Mouse (Mus musculus) myocyte (in vitro differentiated cells): ENCODE measurements around the gene Tstd1.

Source experiments
- CEBPB ChIP-seq: IDR thresholded peaks from 2 replicates; pipeline ENCODE4 v1.6.1; 2011; ENCODE audit warnings: mild to moderate bottlenecking, moderate library complexity; ENCODE audit not compliant: poor library complexity, insufficient read depth, severe bottlenecking
- E2F4 ChIP-seq: IDR thresholded peaks from one replicate; pipeline ENCODE4 v1.6.1; 2011; ENCODE audit warnings: mild to moderate bottlenecking, control low read depth, moderate library complexity; ENCODE audit not compliant: insufficient read depth
- MAX ChIP-seq: IDR thresholded peaks from one replicate; pipeline ENCODE4 v1.6.1; 2011; ENCODE audit warnings: low read depth, mild to moderate bottlenecking, control low read depth
- MYOD1 ChIP-seq, 3 experiments: IDR thresholded peaks; one replicate each; pipeline ENCODE4 v1.6.1; 2011; ENCODE audit warnings: control low read depth in 2 of 3, low read depth in 2 of 3, mild to moderate bottlenecking in 2 of 3, moderate library complexity in 1 of 3; ENCODE audit not compliant: insufficient read length in 2 of 3, control insufficient read depth in 1 of 3
- MYOG ChIP-seq, 3 experiments: IDR thresholded peaks; one replicate each; pipeline ENCODE4 v1.6.1; 2011; ENCODE audit warnings: control low read depth in 2 of 3, low read depth in 2 of 3, mild to moderate bottlenecking in 2 of 3; ENCODE audit not compliant: insufficient read length in 2 of 3, control insufficient read depth in 1 of 3, insufficient read depth in 1 of 3
- POLR2A ChIP-seq: IDR thresholded peaks from one replicate; pipeline ENCODE4 v1.6.1; 2011; ENCODE audit warnings: low read depth, mild to moderate bottlenecking, control low read depth, moderate library complexity; ENCODE audit not compliant: insufficient read length
- POLR2AphosphoS2 ChIP-seq: IDR thresholded peaks from one replicate; pipeline ENCODE4 v1.6.1; 2011; ENCODE audit warnings: low read depth, control low read depth; ENCODE audit not compliant: insufficient read length
- REST ChIP-seq: IDR thresholded peaks from one replicate; pipeline ENCODE4 v1.6.1; 2011; ENCODE audit warnings: mild to moderate bottlenecking, control low read depth, moderate library complexity; ENCODE audit not compliant: insufficient read depth, insufficient read length
- SRF ChIP-seq: IDR thresholded peaks from one replicate; pipeline ENCODE4 v1.6.1; 2011; ENCODE audit warnings: low read depth; ENCODE audit not compliant: control insufficient read depth, insufficient read length
- TCF12 ChIP-seq: IDR thresholded peaks from one replicate; pipeline ENCODE4 v1.6.1; 2011; ENCODE audit warnings: mild to moderate bottlenecking, control low read depth; ENCODE audit not compliant: poor library complexity, insufficient read depth, severe bottlenecking
- USF1 ChIP-seq: IDR thresholded peaks from one replicate; pipeline ENCODE4 v1.6.1; 2011; ENCODE audit warnings: low read depth, mild to moderate bottlenecking, control low read depth, moderate library complexity

GRCm38 (mm10) chr1:171450062-171450461 is 31.4 kb downstream of the Tstd1 start:
- no peak for TF ChIP-seq POLR2AphosphoS2
- TF ChIP-seq MAX = no peak
- TF ChIP-seq MYOG (IDR thresholded peaks at IDR 0.05; ENCODE audit: control insufficient read depth in 1 of 3, insufficient read depth in 1 of 3, insufficient read length in 2 of 3, low read depth in 2 of 3) = no peak
- no peak for TF ChIP-seq POLR2A
- no peak for TF ChIP-seq USF1
- no peak for TF ChIP-seq TCF12
- no peak for TF ChIP-seq CEBPB
- no peak for TF ChIP-seq MYOD1 (IDR thresholded peaks at IDR 0.05; ENCODE audit: control insufficient read depth in 1 of 3, insufficient read length in 2 of 3, low read depth in 2 of 3)
- no peak for TF ChIP-seq E2F4
- no peak for TF ChIP-seq REST
- no peak for TF ChIP-seq SRF
